Mouse (Mus musculus) heart, adult 2 months (tissue): ENCODE results near the gene Aldoart2. TPM values are rescaled to one million over a fixed set of nuclear protein-coding genes. Genes with fewer than 3 reads are reported as not detected.
"Not testable (repeated sequence)": the region's sequence is repeated elsewhere in the genome, so short reads cannot be mapped to it uniquely, and the experiment has no call there.

Experiments used
- DNase-seq, 2 experiments: peaks; one replicate each; pipeline ENCODE4 v3.0.0; 2021
- H3K27ac ChIP-seq: fragments of 200-600 bp; 2 replicates; pipeline ENCODE4 v1.8.1; 2022
- H3K27me3 ChIP-seq: fragments of 200-500 bp; 2 replicates; pipeline ENCODE4 v1.6.1; 2012; ENCODE audit warnings: mild to moderate bottlenecking, low read length, inconsistent platforms, mixed read lengths; ENCODE audit not compliant: control insufficient read depth, insufficient read depth
- H3K36me3 ChIP-seq: fragments of 200-500 bp; 2 replicates; pipeline ENCODE4 v1.6.1; 2012; ENCODE audit warnings: low read length, inconsistent platforms; ENCODE audit not compliant: control insufficient read depth, insufficient read depth
- H3K4me1 ChIP-seq: fragments of 200-500 bp; 2 replicates; pipeline ENCODE4 v1.6.1; 2011; ENCODE audit warnings: low read length; ENCODE audit not compliant: control insufficient read depth, insufficient read depth
- H3K4me3 ChIP-seq: fragments of 200-600 bp; 2 replicates; pipeline ENCODE4 v1.8.1; 2022
- H3K79me2 ChIP-seq: fragments of 200-500 bp; replicated peaks from 2 replicates; pipeline ENCODE4 v1.6.1; 2012; ENCODE audit warnings: mild to moderate bottlenecking, inconsistent platforms, low read length, moderate library complexity, mixed read lengths; ENCODE audit not compliant: control insufficient read depth, insufficient read depth
- H3K9ac ChIP-seq: fragments of 200-500 bp; 2 replicates; pipeline ENCODE4 v1.6.1; 2012; ENCODE audit warnings: low read depth, mild to moderate bottlenecking, control low read depth, inconsistent platforms, low read length, mixed read lengths
- CTCF ChIP-seq: fragments of 200-600 bp; IDR thresholded peaks from 2 replicates; pipeline ENCODE4 v1.8.1; 2022; ENCODE audit warnings: antibody characterized with exemption, mild to moderate bottlenecking, moderate library complexity
- EP300 ChIP-seq: fragments of 200-500 bp; IDR thresholded peaks from 2 replicates; pipeline ENCODE4 v1.6.1; 2011; ENCODE audit warnings: low read depth, low read length, control low read depth; ENCODE audit not compliant: insufficient read depth
- POLR2A ChIP-seq: fragments of 200-500 bp; IDR thresholded peaks from 2 replicates; pipeline ENCODE4 v1.6.1; 2011; ENCODE audit warnings: mild to moderate bottlenecking, low read depth, low read length, control low read depth; ENCODE audit not compliant: insufficient read depth
- WGBS: fragments of 180-500 bp; shearing (Covaris S2); methylation state at CpG from one replicate; pipeline ENCODE4 v1.1.7; 2018; 5-methylcytosine and 5-hydroxymethylcytosine counted together
- intact Hi-C: fragments of 180-260 bp; cut with DNase I; formaldehyde crosslinking; loops from one replicate; pipeline ENCODE4 v1.15.1; 2025
- polyA plus RNA-seq: library from polyadenylated mRNA; depleted of rRNA; stranded (reverse); fragments of >200 nt; gene quantifications from 2 replicates; pipeline ENCODE4 v1.2.3, GENCODE M21; 2012
- total RNA-seq, 2 experiments: library from RNA; stranded (reverse); gene quantifications; 2 replicates each; pipeline ENCODE4 v1.2.3; 2021

The Aldoart2 gene
- total and polyA plus RNA-seq, 3 experiments, result 0.10 TPM; not detected in 2

- no peak for TF ChIP-seq CTCF
- no peak for TF ChIP-seq POLR2A
- TF ChIP-seq EP300, result no peak
- no peak for DNase-seq
- Histone ChIP-seq H3K9ac (no peak overlapping the region), H3K4me1 (no peaks in the 10 kb centered on the region), H3K79me2 (no peaks in the 10 kb centered on the region), H3K4me3 (no peak overlapping the region), H3K27ac (no peak overlapping the region), H3K27me3 (no peaks in the 10 kb centered on the region), H3K36me3 (no peaks in the 10 kb centered on the region)
- whole genome bisulfite sequencing, result 85% methylated on average over 11 of the region's 11 CpGs
- intact Hi-C loops, result no loop called here
These were observed 6.1 kb downstream of the Aldoart2 start for GRCm38 (mm10) chr12:55571181-55571580.

GRCm38 (mm10) chr12:55571661-55572060 is 6.6 kb downstream of the Aldoart2 start:
- TF ChIP-seq CTCF (no peak), POLR2A (no peak), EP300 (no peak)
- intact Hi-C loops, result no loop called here
- no peak overlapping the region for H3K27ac ChIP-seq
- no peak for DNase-seq
- WGBS, result 84% methylated on average over 10 of the region's 10 CpGs
- no peak overlapping the region for H3K9ac ChIP-seq
- no peaks in the 10 kb centered on the region for H3K4me1 ChIP-seq
- no peaks in the 10 kb centered on the region for H3K36me3 ChIP-seq
- no peaks in the 10 kb centered on the region for H3K27me3 ChIP-seq
- H3K4me3 ChIP-seq, result no peak overlapping the region
- no peaks in the 10 kb centered on the region for H3K79me2 ChIP-seq

GRCm38 (mm10) chr12:55573089-55573488 is 8.1 kb downstream of the Aldoart2 start:
- H3K27ac ChIP-seq, result no peak overlapping the region
- H3K4me1 ChIP-seq, result no peaks in the 10 kb centered on the region
- no peak overlapping the region for H3K4me3 ChIP-seq
- no peak for TF ChIP-seq POLR2A
- TF ChIP-seq EP300, result no peak
- no peak for TF ChIP-seq CTCF
- no peak for DNase-seq
- H3K9ac ChIP-seq, result no peak overlapping the region
- no peaks in the 10 kb centered on the region for H3K36me3 ChIP-seq
- no peaks in the 10 kb centered on the region for H3K79me2 ChIP-seq
- no peaks in the 10 kb centered on the region for H3K27me3 ChIP-seq
- intact Hi-C loops, result no loop called here

GRCm38 (mm10) chr12:55573794-55574193 is 8.8 kb downstream of the Aldoart2 start:
- Histone ChIP-seq H3K4me3 (no peak overlapping the region), H3K79me2 (no peaks in the 10 kb centered on the region), H3K27ac (no peak overlapping the region), H3K4me1 (no peaks in the 10 kb centered on the region), H3K9ac (no peak overlapping the region), H3K36me3 (no peaks in the 10 kb centered on the region), H3K27me3 (no peaks in the 10 kb centered on the region)
- no peak for DNase-seq
- 3% methylated on average over 6 of the region's 6 CpGs for WGBS
- intact Hi-C loops, result no loop called here
- TF ChIP-seq EP300, result no peak

- intact Hi-C loops, H3K27ac ChIP-seq, H3K4me3 ChIP-seq, H3K36me3 ChIP-seq, H3K9ac ChIP-seq, DNase-seq, H3K79me2 ChIP-seq, H3K27me3 ChIP-seq, H3K4me1 ChIP-seq: not testable (repeated sequence)
- 47% methylated on average over 9 of the region's 9 CpGs for WGBS
These were observed 21.9 kb downstream of the Aldoart2 start for GRCm38 (mm10) chr12:55586936-55587335.

GRCm38 (mm10) chr12:55598537-55598886 is 33.5 kb downstream of the Aldoart2 start:
- Histone ChIP-seq H3K4me3 (no peak overlapping the region), H3K9ac (no peak overlapping the region), H3K27me3 (peaks cover 17% of the 10 kb centered on the region), H3K36me3 (no peaks in the 10 kb centered on the region), H3K4me1 (no peaks in the 10 kb centered on the region), H3K27ac (no peak overlapping the region), H3K79me2 (no peaks in the 10 kb centered on the region)
- no peak for DNase-seq
- intact Hi-C loops, result no loop called here
- 8% methylated on average over 7 of the region's 7 CpGs for WGBS
- no peak for TF ChIP-seq CTCF
- no peak for TF ChIP-seq EP300
